Mouse (Mus musculus): ENCODE measurements around the gene Cdkn1a.

Gene Cdkn1a

GRCm38 (mm10) chr17:29117006-29117648 is 26.4 kb downstream of the Cdkn1a start:
- no peak for ATAC-seq (ENCODE audit: low TSS enrichment)

GRCm38 (mm10) chr17:29118057-29118456 is 27.3 kb downstream of the Cdkn1a start:
- no peak for ATAC-seq (ENCODE audit: low TSS enrichment)

- no peak for ATAC-seq (ENCODE audit: low TSS enrichment)
Observed at GRCm38 (mm10) chr17:29120666-29121065, 29.9 kb downstream of the Cdkn1a start.

GRCm38 (mm10) chr17:29122817-29123216 is 32.0 kb downstream of the Cdkn1a start:
- ATAC-seq (ENCODE audit: low TSS enrichment) = no peak

- no peak for ATAC-seq (ENCODE audit: low TSS enrichment)
Observed at GRCm38 (mm10) chr17:29123578-29124174, 32.9 kb downstream of the Cdkn1a start.

- no peak for ATAC-seq (ENCODE audit: low TSS enrichment)
Observed at GRCm38 (mm10) chr17:29126561-29126960, 35.8 kb downstream of the Cdkn1a start.

- no peak for ATAC-seq (ENCODE audit: low TSS enrichment)
Observed at GRCm38 (mm10) chr17:29129341-29129740, 38.6 kb downstream of the Cdkn1a start.

GRCm38 (mm10) chr17:29135066-29135465 is 44.3 kb downstream of the Cdkn1a start:
- ATAC-seq (ENCODE audit: low TSS enrichment) = no peak

- ATAC-seq (ENCODE audit: low TSS enrichment) = no peak
Observed at GRCm38 (mm10) chr17:29136236-29136635, 45.5 kb downstream of the Cdkn1a start.

- ATAC-seq (ENCODE audit: low TSS enrichment) = no peak
Observed at GRCm38 (mm10) chr17:29137906-29138305, 47.1 kb downstream of the Cdkn1a start.

GRCm38 (mm10) chr17:29141577-29141976 is 50.8 kb downstream of the Cdkn1a start:
- ATAC-seq (ENCODE audit: low TSS enrichment) = no peak

- no peak for ATAC-seq (ENCODE audit: low TSS enrichment)
Observed at GRCm38 (mm10) chr17:29143266-29143665, 52.5 kb downstream of the Cdkn1a start.

- no peak for ATAC-seq (ENCODE audit: low TSS enrichment)
Observed at GRCm38 (mm10) chr17:29145101-29145500, 54.3 kb downstream of the Cdkn1a start.

GRCm38 (mm10) chr17:29147273-29147672 is 56.5 kb downstream of the Cdkn1a start:
- ATAC-seq (ENCODE audit: low TSS enrichment) = no peak

GRCm38 (mm10) chr17:29147773-29148172 is 57.0 kb downstream of the Cdkn1a start:
- ATAC-seq (ENCODE audit: low TSS enrichment) = no peak

- no peak for ATAC-seq (ENCODE audit: low TSS enrichment)
Observed at GRCm38 (mm10) chr17:29149766-29150165, 59.0 kb downstream of the Cdkn1a start.

All from frontal cortex, adult (tissue).